ENCODE assay signal across 10 mouse cellular contexts in genomic region chr11:49934322-49934721, GRCm38 (mm10). TPM values are rescaled to one million over a fixed set of nuclear protein-coding genes. Genes with fewer than 3 reads are reported as not detected.
A peak's percentile ranks its signal among the peaks of the same experiment; 100 is the strongest.
DNase-seq lines count a peak whose midpoint lies in the region; ATAC-seq and TF ChIP-seq lines count a peak whose summit lies in the region.
"Had no signal": no experiment of that assay in that cellular context is flagged by ENCODE, and none has a peak within 500 bp of the region (broad histone marks: within the 10 kb centered on the region; RNA-seq: fewer than 3 reads in every experiment).

No protein-coding gene starts in this region.

- H3K4me1 ChIP-seq in intestine, embryonic 16.5 days (ENCODE audit: control insufficient read depth, insufficient read depth, low read length), result no peaks in the 10 kb centered on the region
- H3K4me1 ChIP-seq in intestine, postnatal 0 days (replicated peaks; ENCODE audit: control insufficient read depth, insufficient read depth, low read length), result no peaks in the 10 kb centered on the region
- peaks cover 22% of the 10 kb centered on the region for H3K4me1 ChIP-seq in kidney, embryonic 15.5 days

- WGBS in intestine, embryonic 16.5 days, result 64% methylated on average over 10 of the region's 10 CpGs
- WGBS in intestine, postnatal 0 days, result 61% methylated on average over 10 of the region's 10 CpGs
- 60% methylated on average over 10 of the region's 10 CpGs for WGBS in kidney, embryonic 15.5 days

- peak; percentile 83 for DNase-seq in NIH3T3 (ENCODE audit: low read depth)
- DNase-seq in cerebellum, postnatal 25 days, result peak; percentile 56 to 65
- DNase-seq in left cerebral cortex, postnatal 4 days, result peak; percentile 50
- DNase-seq in thymus, postnatal 0 days (ENCODE audit: low spot score), result no peak
- DNase-seq: adrenal gland, postnatal 25 days had no signal

- no peak overlapping the region for H3K4me3 ChIP-seq in intestine, embryonic 16.5 days (ENCODE audit: low read length)
- H3K4me3 ChIP-seq in intestine, postnatal 0 days (ENCODE audit: low read depth, low read length), result no peak overlapping the region
- no peak overlapping the region for H3K4me3 ChIP-seq in kidney, embryonic 15.5 days (replicated peaks)

- H3K9ac ChIP-seq in intestine, embryonic 16.5 days (ENCODE audit: low read depth, low read length), result no peak overlapping the region
- H3K9ac ChIP-seq in intestine, postnatal 0 days (ENCODE audit: low read depth, low read length), result no peak overlapping the region
- H3K9ac ChIP-seq in kidney, embryonic 15.5 days, result no peak overlapping the region

- H3K4me2 ChIP-seq in intestine, embryonic 16.5 days (ENCODE audit: low read depth, low read length), result no peak overlapping the region
- H3K4me2 ChIP-seq in intestine, postnatal 0 days (replicated peaks; ENCODE audit: low read depth), result no peak overlapping the region
- no peak overlapping the region for H3K4me2 ChIP-seq in kidney, embryonic 15.5 days

- H3K27ac ChIP-seq in intestine, embryonic 16.5 days (ENCODE audit: low read length), result 0 out of 2 replicates have a peak overlapping the region, but pooled peaks have one; percentile 33
- no peak overlapping the region for H3K27ac ChIP-seq in intestine, postnatal 0 days (ENCODE audit: low read depth, low read length)
- H3K27ac ChIP-seq in kidney, embryonic 15.5 days, result no peak overlapping the region

- H3K36me3 ChIP-seq in intestine, embryonic 16.5 days (ENCODE audit: control insufficient read depth, insufficient read depth, low read length), result no peaks in the 10 kb centered on the region
- H3K36me3 ChIP-seq in intestine, postnatal 0 days (ENCODE audit: control insufficient read depth, insufficient read depth), result no peaks in the 10 kb centered on the region
- H3K36me3 ChIP-seq in kidney, embryonic 15.5 days, result no peaks in the 10 kb centered on the region
- H3K36me3 ChIP-seq: G1E had no signal

- ATAC-seq in intestine, embryonic 16.5 days, result no peak
- no peak for ATAC-seq in intestine, postnatal 0 days
- no peak for ATAC-seq in kidney, embryonic 15.5 days (replicated peaks; ENCODE audit: low FRiP score)

- intact Hi-C loops in left cerebral cortex, postnatal 4 days (cut with DNase I), result no loop called here

- no peaks in the 10 kb centered on the region for H3K9me3 ChIP-seq in intestine, embryonic 16.5 days (ENCODE audit: control insufficient read depth, low read length)
- no peaks in the 10 kb centered on the region for H3K9me3 ChIP-seq in intestine, postnatal 0 days (ENCODE audit: control insufficient read depth)
- no peaks in the 10 kb centered on the region for H3K9me3 ChIP-seq in kidney, embryonic 15.5 days (replicated peaks)
- H3K9me3 ChIP-seq: G1E had no signal

- no peaks in the 10 kb centered on the region for H3K27me3 ChIP-seq in intestine, embryonic 16.5 days (replicated peaks; ENCODE audit: control insufficient read depth, insufficient read depth, low read length)
- no peaks in the 10 kb centered on the region for H3K27me3 ChIP-seq in intestine, postnatal 0 days (replicated peaks; ENCODE audit: control insufficient read depth, insufficient read depth, low read length)
- H3K27me3 ChIP-seq in kidney, embryonic 15.5 days, result no peaks in the 10 kb centered on the region

- TF ChIP-seq CTCF in intestine, postnatal 0 days (IDR thresholded peaks at IDR 0.05; ENCODE audit: low read depth), result no peak

RNA-seq across cellular contexts. Expression of gene Rasgef1c, which starts 32.7 kb away (rescaled TPM):
- 0.26 and 0.28 TPM in 2 replicates for polyA plus RNA-seq in intestine, embryonic 16.5 days (2015; fragmentation: Nextera tagmentation; extraction: Ambion mirVana)
- 0.44 and 0.78 TPM in 2 replicates for polyA plus RNA-seq in intestine, postnatal 0 days (2015; fragmentation: Nextera tagmentation; extraction: Ambion mirVana)
- 10 to 100 TPM; 17.9 to 21.9 TPM for total RNA-seq in left cerebral cortex, postnatal 4 days (2021)
- 0.18 TPM in 1 of 2 replicates, not detected in the other for polyA plus RNA-seq in kidney, embryonic 15.5 days (2015; fragmentation: Nextera tagmentation; extraction: Ambion mirVana)
- polyA plus RNA-seq in thymus, postnatal 0 days (2015; fragmentation: Nextera tagmentation; extraction: Ambion mirVana), result 0.08 and 0.21 TPM in 2 replicates
- polyA plus RNA-seq: G1E; kidney, embryonic 14.5 days had no signal
